Mouse (Mus musculus): ENCODE data around the gene Ccdc50.

Gene Ccdc50

GRCm38 (mm10) chr16:27388761-27389451, at the start of gene Ccdc50:
Ccdc50 (plus strand) TSS chr16:27388869.
- DNase-seq: peak; percentile 80 to 92

DNA sequence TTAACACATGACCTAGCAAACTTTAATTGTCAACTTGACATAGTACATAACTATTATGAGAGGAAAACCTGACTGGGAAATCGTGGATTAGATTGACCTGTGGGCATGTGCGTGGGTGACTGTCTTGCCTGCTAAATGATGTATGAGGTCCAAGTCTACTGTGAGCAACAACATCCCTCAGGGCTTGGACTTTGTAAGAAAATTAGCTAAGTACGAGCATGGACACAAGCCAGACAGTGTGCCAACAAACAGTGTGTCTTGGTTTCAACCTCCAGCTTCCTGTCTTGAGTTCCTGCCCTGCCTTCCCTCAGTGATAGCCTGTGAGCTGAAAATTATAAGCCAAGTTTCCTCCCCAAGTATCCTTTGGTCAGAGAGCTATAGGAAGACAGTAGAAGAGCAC, 41.1 kb upstream of the Ccdc50 start:
- peak; percentile 27 to 40 for DNase-seq

DNA sequence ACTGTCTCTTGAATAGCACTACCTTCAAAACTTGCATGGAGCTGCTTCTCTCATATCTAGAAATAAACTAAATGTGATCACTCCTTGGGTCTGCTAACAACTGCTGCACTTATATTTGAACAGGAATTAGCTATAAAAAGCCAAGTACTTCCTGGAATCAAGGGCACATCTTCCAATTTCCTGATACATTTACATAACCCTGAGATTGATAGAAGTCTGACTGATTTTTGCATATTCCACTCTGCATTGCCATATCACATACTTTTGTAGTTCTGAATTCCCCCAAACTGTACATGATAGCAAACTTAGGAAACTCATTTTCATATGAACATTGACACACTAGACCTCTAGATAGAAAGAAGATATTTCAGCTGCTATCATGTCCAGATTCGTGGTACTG, 40.3 kb upstream of the Ccdc50 start:
- no peak for DNase-seq

DNA sequence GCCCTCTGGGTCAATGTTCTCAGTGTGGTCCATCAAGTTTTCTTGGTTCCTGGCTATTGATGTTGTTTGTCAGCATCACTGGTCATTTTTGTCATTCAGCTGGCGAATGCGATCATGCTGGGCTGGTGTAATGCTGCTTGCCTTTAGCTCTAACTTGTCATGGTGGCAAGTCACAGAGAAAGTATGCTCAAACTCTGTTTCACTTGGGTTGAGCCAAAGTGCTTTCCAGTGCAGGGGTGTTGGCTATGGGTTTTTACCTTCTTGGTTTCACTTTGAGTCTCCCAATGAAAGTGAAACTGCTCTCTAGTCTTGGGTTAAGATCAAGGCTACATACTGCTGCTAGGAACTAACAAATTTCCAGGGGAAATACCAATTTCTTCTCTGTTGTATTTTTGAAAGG, 39.4 kb upstream of the Ccdc50 start:
- no peak for DNase-seq

GRCm38 (mm10) chr16:27349878-27350532, 38.7 kb upstream of the Ccdc50 start:
- DNase-seq: no peak

- DNase-seq: no peak
Measured at GRCm38 (mm10) chr16:27354464-27354863, 34.2 kb upstream of the Ccdc50 start.

DNA sequence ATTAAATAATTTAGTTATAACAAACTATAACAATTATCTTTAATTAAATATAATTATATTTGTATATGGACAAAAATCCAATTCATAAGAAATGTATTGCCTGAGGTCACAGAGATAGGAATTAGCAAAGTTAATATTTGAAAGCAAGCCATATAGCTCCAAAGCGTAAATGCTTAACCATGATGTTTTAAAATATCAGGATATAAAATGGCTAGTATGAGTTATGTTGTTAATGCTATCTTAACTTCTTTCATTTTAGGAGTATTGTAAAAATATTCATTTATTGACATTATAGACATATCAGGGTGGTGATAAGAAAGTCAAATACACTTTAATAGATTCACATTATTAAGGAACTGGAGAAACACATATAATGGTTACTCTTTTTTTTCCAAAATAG, 28.6 kb upstream of the Ccdc50 start:
- no peak for DNase-seq

DNA sequence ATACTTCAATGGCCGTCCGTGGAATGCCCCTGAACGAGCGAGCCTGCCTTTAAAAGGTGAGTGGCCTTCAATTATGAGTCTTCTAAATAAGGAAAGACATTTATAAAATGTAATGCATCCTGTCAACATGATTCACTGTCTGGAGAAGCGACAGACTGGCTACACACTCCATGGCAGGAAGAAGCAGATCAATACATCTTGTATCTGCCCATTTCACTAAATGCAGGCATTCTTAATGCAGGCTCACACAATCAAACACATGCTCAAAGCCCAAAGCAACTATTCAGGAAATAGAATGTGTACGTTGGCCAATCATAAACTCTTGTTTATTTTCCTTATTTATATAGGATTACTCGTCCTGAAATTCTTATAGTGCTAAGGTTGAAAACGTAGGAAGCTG, 18.5 kb upstream of the Ccdc50 start, which contains the start of gene Uts2b:
Gene Uts2b, minus strand, starts transcription at position 49 of the 400 bp plus-strand sequence.
- no peak for DNase-seq

DNA sequence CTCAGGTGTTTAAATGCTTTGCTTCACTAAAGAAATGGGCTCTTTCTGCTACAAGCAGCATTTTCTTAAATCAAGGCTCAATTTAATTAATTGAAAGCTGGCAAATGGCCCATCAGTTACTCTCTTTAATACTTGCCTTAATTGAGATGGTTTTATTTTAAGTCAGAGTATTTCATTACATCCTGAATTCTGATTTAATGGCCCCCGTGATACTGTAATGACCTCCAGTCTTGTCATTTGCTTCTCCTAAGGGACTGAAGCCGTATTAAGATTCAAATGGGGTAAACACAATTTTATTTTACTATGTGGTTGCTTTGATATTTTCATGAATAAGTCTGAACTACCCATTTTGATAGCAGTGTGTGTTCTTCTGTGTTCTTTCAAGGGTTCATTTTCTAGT, 18.0 kb upstream of the Ccdc50 start:
- no peak for DNase-seq

DNA sequence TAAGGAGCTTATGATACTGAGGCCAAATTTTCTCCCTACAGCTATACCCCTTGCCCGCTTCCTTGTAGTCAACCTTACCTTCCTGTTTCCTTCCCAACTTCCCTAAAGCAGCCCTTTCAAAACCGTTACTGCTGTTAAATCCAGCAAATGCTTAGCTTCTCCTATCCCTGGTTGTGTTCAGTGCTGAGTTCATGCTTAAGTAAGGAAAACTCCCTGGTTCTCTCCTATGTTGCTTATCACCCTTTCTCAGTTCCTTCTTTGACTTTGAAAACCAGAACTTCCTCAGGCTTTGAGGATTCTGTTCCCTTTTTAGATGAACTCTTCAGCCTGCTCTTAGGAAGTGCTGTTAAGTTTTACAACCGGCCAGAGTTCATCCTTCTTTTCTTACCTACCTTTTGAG, 14.5 kb upstream of the Ccdc50 start:
- no peak for DNase-seq

GRCm38 (mm10) chr16:27375318-27375717, 13.4 kb upstream of the Ccdc50 start:
- DNase-seq: peak; percentile 46 to 65

DNA sequence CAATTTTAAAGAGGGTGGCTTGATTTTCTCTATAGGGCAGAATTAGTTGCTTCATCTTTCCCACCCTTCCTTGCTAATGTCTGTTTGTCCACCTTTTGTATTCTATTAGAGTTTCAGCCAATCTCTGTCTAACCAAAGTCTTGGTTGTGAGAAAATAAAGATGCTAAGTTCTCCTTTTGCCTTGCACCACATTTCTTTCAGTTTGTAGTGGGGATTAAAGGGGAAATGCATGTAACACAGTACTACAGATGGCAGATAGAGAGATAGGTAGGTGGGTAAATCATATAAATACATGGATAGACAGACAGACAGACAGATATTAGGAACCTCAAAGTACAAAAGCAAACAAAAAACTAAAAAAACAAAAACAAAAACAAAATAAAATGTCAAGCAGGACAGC, 12.1 kb upstream of the Ccdc50 start:
- no peak for DNase-seq

DNA sequence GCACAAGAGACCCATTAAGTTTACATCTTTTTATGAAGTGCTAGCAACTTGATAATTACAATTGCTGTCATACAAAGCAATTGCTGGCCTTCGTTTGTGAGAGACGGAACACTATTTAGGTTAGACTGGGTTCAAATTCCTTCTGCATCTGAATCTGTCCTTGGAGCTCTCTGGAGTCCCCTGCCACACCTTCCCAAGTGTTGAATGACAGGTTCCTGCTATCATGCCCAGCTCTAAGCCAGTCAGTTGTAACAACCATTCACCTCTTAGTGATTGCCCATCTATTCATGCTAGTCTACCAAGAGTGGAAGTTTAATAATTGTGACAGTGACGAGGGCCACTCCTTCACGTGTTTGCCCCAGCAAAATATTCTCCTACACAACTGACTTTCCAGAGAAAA, 6.5 kb upstream of the Ccdc50 start:
- no peak for DNase-seq

GRCm38 (mm10) chr16:27384893-27385603, 3.6 kb upstream of the Ccdc50 start:
- DNase-seq: no peak

DNA sequence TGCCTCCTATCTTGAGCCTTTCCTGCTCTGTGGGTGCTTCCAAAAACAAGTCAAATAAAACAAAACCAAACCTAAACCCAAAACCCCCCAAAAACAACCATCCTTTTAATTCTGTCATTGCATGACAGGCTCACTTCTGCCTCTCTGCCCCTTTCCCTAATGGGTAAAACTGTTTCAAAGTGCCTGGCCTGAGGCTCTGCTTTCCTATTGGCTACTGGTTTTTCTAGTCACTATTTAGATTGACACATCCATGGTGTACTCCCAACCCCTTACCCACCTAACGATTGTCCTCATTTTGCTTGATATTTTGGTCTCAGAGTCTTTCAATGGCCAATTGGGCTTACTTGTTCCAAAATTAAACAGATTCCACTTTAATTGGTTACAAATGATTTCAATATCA, 3.0 kb upstream of the Ccdc50 start:
- DNase-seq: no peak

- no peak for DNase-seq
Measured at GRCm38 (mm10) chr16:27386850-27387407, 1.7 kb upstream of the Ccdc50 start.

GRCm38 (mm10) chr16:27387634-27388611, 746 bp upstream of the Ccdc50 start:
- DNase-seq: peak; percentile 50 to 75

DNA sequence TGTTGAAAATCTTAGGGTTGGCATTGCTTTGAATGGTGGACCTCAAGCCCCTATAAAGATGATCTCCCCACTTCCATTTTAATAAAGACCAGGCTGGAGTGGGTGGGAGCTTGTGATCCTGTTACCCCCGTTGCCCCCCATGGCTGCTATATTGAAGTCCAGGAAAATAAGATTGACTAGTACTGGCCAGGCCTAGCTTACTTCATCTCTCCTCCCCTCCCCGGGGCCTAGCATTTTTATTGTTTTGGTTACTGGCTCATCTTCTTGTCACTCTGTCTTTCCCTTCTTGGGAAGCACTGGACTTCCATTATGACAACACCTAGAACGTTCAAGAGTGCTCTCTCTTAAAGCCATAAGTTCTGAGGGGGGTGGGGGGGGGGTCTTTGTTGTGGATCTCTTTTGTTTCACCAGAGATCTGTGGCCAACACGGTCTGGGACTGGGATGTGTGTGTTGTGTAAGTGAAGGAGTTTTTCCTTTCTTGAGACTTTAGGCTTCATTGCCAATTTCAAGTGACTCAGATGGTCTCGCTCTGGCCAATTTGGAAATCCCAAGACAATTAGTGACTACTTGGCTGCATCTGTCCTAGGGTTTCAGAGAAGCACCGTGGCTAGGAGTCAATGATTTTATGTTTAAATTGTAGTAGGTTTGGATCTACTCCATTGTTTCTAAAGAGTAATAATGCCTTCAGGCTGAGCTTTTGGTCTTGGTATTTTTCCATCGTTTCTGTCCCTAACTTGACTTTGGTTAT, 1.0 kb downstream of the Ccdc50 start:
- no peak for DNase-seq

- DNase-seq: no peak
Measured at GRCm38 (mm10) chr16:27390306-27390705, 1.6 kb downstream of the Ccdc50 start.

DNA sequence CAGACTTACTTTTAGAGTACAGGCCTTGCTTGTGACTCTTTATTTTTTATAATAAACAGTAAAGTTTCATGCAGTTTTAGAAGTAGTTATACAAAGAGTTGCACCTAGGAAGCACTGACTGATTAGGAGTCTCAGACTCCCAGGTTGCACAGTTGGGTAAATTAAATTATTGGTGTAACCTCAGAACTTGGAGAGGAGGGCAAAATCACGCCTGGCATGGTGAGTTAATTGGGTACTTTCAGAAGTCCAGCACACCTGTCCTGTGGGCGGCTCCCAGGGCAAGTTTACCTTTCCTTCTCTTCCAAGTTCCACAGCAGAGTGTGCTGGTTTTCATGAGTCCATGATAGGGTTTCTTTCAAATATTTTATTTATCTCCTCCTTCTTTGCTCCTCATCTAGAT, 3.2 kb downstream of the Ccdc50 start:
- DNase-seq: no peak

DNA sequence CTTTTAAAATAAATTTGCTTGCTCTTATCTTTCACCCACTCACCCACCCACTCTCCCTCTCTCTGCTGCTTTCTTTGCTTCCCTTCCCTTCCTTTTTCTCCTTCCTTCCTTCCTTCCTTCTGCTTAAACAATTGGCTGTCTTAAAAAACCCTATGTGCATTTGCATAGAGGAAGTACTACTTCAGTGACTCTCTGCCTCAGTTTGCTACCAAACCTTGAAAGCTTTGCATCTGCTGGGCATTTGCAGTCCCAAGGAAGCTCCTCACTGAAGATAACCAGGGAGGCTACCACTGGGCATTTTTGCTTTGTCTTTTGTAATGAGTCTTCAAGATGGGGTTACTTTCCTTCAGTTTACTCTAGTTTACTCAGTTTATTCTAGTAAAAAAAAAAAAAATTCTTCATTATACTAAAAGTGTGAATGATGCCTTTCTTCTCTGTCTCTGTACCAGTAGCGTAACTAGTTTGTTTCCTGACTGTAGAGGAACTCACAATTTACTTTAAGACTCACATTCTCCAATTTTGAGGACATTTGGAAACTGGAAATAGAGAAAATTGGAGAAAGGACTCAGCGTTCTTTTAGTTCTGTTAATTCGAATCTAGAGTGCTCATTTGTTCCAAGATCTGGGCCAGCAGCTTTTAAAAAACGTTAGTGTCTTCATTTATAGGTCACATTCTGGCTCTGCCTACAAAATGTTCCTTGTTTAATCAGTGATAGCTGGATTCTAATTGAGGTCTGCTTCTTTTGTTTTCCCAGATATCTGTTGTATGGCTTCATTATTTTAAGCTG, 6.8 kb downstream of the Ccdc50 start:
- DNase-seq: no peak
